Mouse (Mus musculus): ENCODE data around the gene Nosip.

The Nosip gene

GRCm38 (mm10) chr7:45026256-45026655, 36.0 kb upstream of the Nosip start:
- POLR2A ChIA-PET, result interaction anchor here in 3 of 4 experiments (0.8 to 8.0 kb wide), 21 partner anchors 8 to 56 kb away, joined by 3 to 66 read pairs (median 5); partner anchors contain the start of genes Rras (in 3 of the 3), Prmt1 (in 2 of the 3), Scaf1 (in 2 of the 3) and Prr12 (in 1 of the 3)
- CTCF ChIA-PET, result interaction anchor here in 2 of 4 experiments (1.0 to 5.2 kb wide), 4 partner anchors 9 to 42 kb away, joined by 4 to 23 read pairs (median 8); no protein-coding TSS in a partner anchor

GRCm38 (mm10) chr7:45027761-45028160, 34.5 kb upstream of the Nosip start:
- ChIA-PET CTCF (interaction anchor here in 3 of 4 experiments (0.7 to 5.2 kb wide), 9 partner anchors 8 to 167 kb away, joined by 3 to 23 read pairs (median 4); partner anchors contain the start of gene Rras (in 2 of the 3)), POLR2A (interaction anchor here in 3 of 4 experiments (0.7 to 8.0 kb wide), 12 partner anchors 8 to 335 kb away, joined by 3 to 66 read pairs (median 6); partner anchors contain the start of genes Rras (in 3 of the 3), Scaf1 (in 2 of the 3), Izumo2 (in 1 of the 3) and Prmt1 (in 1 of the 3))

GRCm38 (mm10) chr7:45028351-45028750, 33.9 kb upstream of the Nosip start:
- ChIA-PET CTCF (interaction anchor here in 2 of 4 experiments (0.7 to 5.2 kb wide), 4 partner anchors 10 to 168 kb away, joined by 4 to 23 read pairs (median 5); partner anchors contain the start of gene Rras (in 1 of the 2)), POLR2A (interaction anchor here in 2 of 4 experiments (0.5 to 8.0 kb wide), 9 partner anchors 9 to 348 kb away, joined by 3 to 66 read pairs (median 4); partner anchors contain the start of genes Rras (in 2 of the 2), Prmt1 (in 1 of the 2) and Ptov1 (in 1 of the 2))

- POLR2A ChIA-PET, result interaction anchor here in 3 of 4 experiments (1.1 to 8.0 kb wide), 11 partner anchors 10 to 160 kb away, joined by 3 to 66 read pairs (median 4); partner anchors contain the start of genes Rras (in 3 of the 3), Irf3 (in 1 of the 3), Ptov1 (in 1 of the 3) and Scaf1 (in 1 of the 3)
- CTCF ChIA-PET, result interaction anchor here in 2 of 4 experiments (1.3 to 2.0 kb wide), 4 partner anchors 8 to 38 kb away, joined by 5 to 8 read pairs (median 6); partner anchors contain the start of gene Rras (in 1 of the 2)
Observed at GRCm38 (mm10) chr7:45029995-45030394, 32.2 kb upstream of the Nosip start.

GRCm38 (mm10) chr7:45030857-45031256, 31.4 kb upstream of the Nosip start:
- ChIA-PET POLR2A (interaction anchor here (0.6 to 8.0 kb wide), 21 partner anchors 9 to 609 kb away, joined by 3 to 66 read pairs (median 3); partner anchors contain the start of genes Rras (in 3 of the 4), Prmt1 (in 2 of the 4), Irf3 (in 1 of the 4) and Mamstr (in 1 of the 4)), CTCF (interaction anchor here in 3 of 4 experiments (0.6 to 2.0 kb wide), 6 partner anchors 13 to 247 kb away, joined by 3 to 8 read pairs (median 4); partner anchors contain the start of genes Rras (in 1 of the 3) and Slc6a21 (in 1 of the 3))

- CTCF ChIA-PET, result interaction anchor here in 3 of 4 experiments (0.8 to 5.1 kb wide), 6 partner anchors 15 to 525 kb away, joined by 3 to 22 read pairs (median 3); no protein-coding TSS in a partner anchor
- POLR2A ChIA-PET, result interaction anchor here in 3 of 4 experiments (0.7 to 2.2 kb wide), 6 partner anchors 15 to 82 kb away, joined by 3 to 10 read pairs (median 3); partner anchors contain the start of genes Prmt1 (in 2 of the 3), Rras (in 1 of the 3) and Scaf1 (in 1 of the 3)
Observed at GRCm38 (mm10) chr7:45033722-45034359, 28.4 kb upstream of the Nosip start.

- POLR2A ChIA-PET, result interaction anchor here in 3 of 4 experiments (0.5 to 2.4 kb wide), 31 partner anchors 9 to 1362 kb away, joined by 3 to 15 read pairs (median 3); partner anchors contain the start of genes Prmt1 (in 2 of the 3), Prr12 (in 2 of the 3), Rras (in 2 of the 3) and Aldh16a1 (in 1 of the 3)
- CTCF ChIA-PET, result interaction anchor here (0.6 to 5.1 kb wide), 14 partner anchors 9 to 386 kb away, joined by 3 to 22 read pairs (median 4); partner anchors contain the start of genes Prmt1 (in 1 of the 4) and Scaf1 (in 1 of the 4)
Observed at GRCm38 (mm10) chr7:45035631-45036030, 26.6 kb upstream of the Nosip start.

GRCm38 (mm10) chr7:45036702-45037101, 25.5 kb upstream of the Nosip start:
- POLR2A ChIA-PET, result interaction anchor here in 2 of 4 experiments (1.2 to 2.4 kb wide), 8 partner anchors 9 to 63 kb away, joined by 3 to 15 read pairs (median 6); partner anchors contain the start of genes Prmt1 (in 1 of the 2) and Scaf1 (in 1 of the 2)
- CTCF ChIA-PET, result interaction anchor here in 3 of 4 experiments (1.0 to 5.1 kb wide), 5 partner anchors 10 to 32 kb away, joined by 3 to 22 read pairs (median 8); partner anchors contain the start of gene Scaf1 (in 1 of the 3)

- ChIA-PET CTCF (interaction anchor here (0.6 to 4.6 kb wide), 30 partner anchors 8 to 290 kb away, joined by 3 to 36 read pairs (median 5); partner anchors contain the start of genes Flt3l (in 1 of the 4), Gm45713 (in 1 of the 4), Prmt1 (in 1 of the 4) and Prr12 (in 1 of the 4)), POLR2A (interaction anchor here (0.6 to 5.6 kb wide), 34 partner anchors 10 to 322 kb away, joined by 3 to 66 read pairs (median 3); partner anchors contain the start of genes Prmt1 (in 2 of the 4), Rras (in 2 of the 4), Scaf1 (in 2 of the 4) and Irf3 (in 1 of the 4))
Observed at GRCm38 (mm10) chr7:45037720-45038361, 24.4 kb upstream of the Nosip start.

GRCm38 (mm10) chr7:45038411-45038810, 23.8 kb upstream of the Nosip start:
- ChIA-PET POLR2A (interaction anchor here (0.5 to 5.6 kb wide), 33 partner anchors 9 to 1817 kb away, joined by 3 to 66 read pairs (median 4); partner anchors contain the start of genes Prmt1 (in 2 of the 4), Rras (in 2 of the 4), Scaf1 (in 2 of the 4) and Irf3 (in 1 of the 4)), CTCF (interaction anchor here (0.6 to 4.6 kb wide), 28 partner anchors 9 to 124 kb away, joined by 3 to 36 read pairs (median 5); partner anchors contain the start of genes Flt3l (in 1 of the 4), Gm45713 (in 1 of the 4), Prmt1 (in 1 of the 4) and Prr12 (in 1 of the 4))

GRCm38 (mm10) chr7:45040851-45041250, 21.4 kb upstream of the Nosip start:
- POLR2A ChIA-PET, result interaction anchor here in 3 of 4 experiments (0.8 to 5.6 kb wide), 30 partner anchors 8 to 224 kb away, joined by 3 to 66 read pairs (median 4); partner anchors contain the start of genes Prmt1 (in 2 of the 3), Rras (in 2 of the 3), Ap2a1 (in 1 of the 3) and Atf5 (in 1 of the 3)
- CTCF ChIA-PET, result interaction anchor here (0.6 to 4.6 kb wide), 10 partner anchors 7 to 369 kb away, joined by 3 to 36 read pairs (median 5); partner anchors contain the start of gene Rras (in 2 of the 4)

- POLR2A ChIA-PET, result interaction anchor here in 3 of 4 experiments (1.0 to 2.1 kb wide), 7 partner anchors 9 to 26 kb away, joined by 3 to 7 read pairs (median 4); partner anchors contain the start of genes Rras (in 2 of the 3) and Scaf1 (in 1 of the 3)
Observed at GRCm38 (mm10) chr7:45043307-45043706, 18.9 kb upstream of the Nosip start.

GRCm38 (mm10) chr7:45045741-45046140, 16.5 kb upstream of the Nosip start:
- ChIA-PET POLR2A (interaction anchor here in 3 of 4 experiments (0.7 to 4.0 kb wide), 11 partner anchors 10 to 80 kb away, joined by 3 to 25 read pairs (median 3); partner anchors contain the start of gene Rras (in 1 of the 3)), CTCF (interaction anchor here in 2 of 4 experiments (0.6 to 4.5 kb wide), 3 partner anchors 7 to 31 kb away, joined by 6 to 36 read pairs (median 32); no protein-coding TSS in a partner anchor)

More at GRCm38 (mm10) chr7:45043307-45043706, 18.9 kb upstream of the Nosip start:
- CTCF ChIA-PET, result interaction anchor here in 3 of 4 experiments (0.6 to 1.0 kb wide), 5 partner anchors 8 to 115 kb away, joined by 3 read pairs; no protein-coding TSS in a partner anchor

GRCm38 (mm10) chr7:45046853-45047350, 15.3 kb upstream of the Nosip start:
- POLR2A ChIA-PET, result interaction anchor here (0.6 to 4.0 kb wide), 15 partner anchors 8 to 324 kb away, joined by 3 to 29 read pairs (median 8); partner anchors contain the start of genes Aldh16a1 (in 1 of the 4), Pih1d1 (in 1 of the 4), Rras (in 1 of the 4) and Scaf1 (in 1 of the 4)
- CTCF ChIA-PET, result interaction anchor here in 2 of 4 experiments (0.9 to 4.5 kb wide), 5 partner anchors 8 to 22 kb away, joined by 3 to 48 read pairs (median 32); no protein-coding TSS in a partner anchor

- POLR2A ChIA-PET, result interaction anchor here (0.8 to 4.0 kb wide), 33 partner anchors 8 to 412 kb away, joined by 3 to 29 read pairs (median 6); partner anchors contain the start of genes Rras (in 2 of the 4), Aldh16a1 (in 1 of the 4), Ftl1 (in 1 of the 4) and Pih1d1 (in 1 of the 4)
- CTCF ChIA-PET, result interaction anchor here in 3 of 4 experiments (0.9 to 4.5 kb wide), 7 partner anchors 8 to 77 kb away, joined by 3 to 48 read pairs (median 21); no protein-coding TSS in a partner anchor
Observed at GRCm38 (mm10) chr7:45047491-45047890, 14.7 kb upstream of the Nosip start.

Measured in embryonic stem cell, embryonic (primary cell).